Mouse (Mus musculus) brain, embryonic 14.5 days (tissue): ENCODE measurements at regions not wholly inside any gene's neighbourhood (a gene's known extent, or its start where the extent isn't known, plus 50 kb on each side); places are given as distances from the start of the nearest gene placed in this dataset.

Experiments
- CTCF ChIP-seq: fragments of 200-500 bp; IDR thresholded peaks from 2 replicates; pipeline ENCODE4 v1.5.1; 2012; ENCODE audit warnings: inconsistent platforms, mild to moderate bottlenecking, moderate library complexity, borderline replicate concordance; ENCODE audit not compliant: insufficient read depth, insufficient read length; ENCODE audit errors: extremely low read depth
- POLR2A ChIP-seq: fragments of 200-500 bp; IDR thresholded peaks from 2 replicates; pipeline ENCODE4 v1.6.1; 2012; ENCODE audit warnings: mild to moderate bottlenecking, inconsistent platforms, borderline replicate concordance; ENCODE audit not compliant: poor library complexity, insufficient read depth, insufficient read length, severe bottlenecking; ENCODE audit errors: extremely low read depth

DNA sequence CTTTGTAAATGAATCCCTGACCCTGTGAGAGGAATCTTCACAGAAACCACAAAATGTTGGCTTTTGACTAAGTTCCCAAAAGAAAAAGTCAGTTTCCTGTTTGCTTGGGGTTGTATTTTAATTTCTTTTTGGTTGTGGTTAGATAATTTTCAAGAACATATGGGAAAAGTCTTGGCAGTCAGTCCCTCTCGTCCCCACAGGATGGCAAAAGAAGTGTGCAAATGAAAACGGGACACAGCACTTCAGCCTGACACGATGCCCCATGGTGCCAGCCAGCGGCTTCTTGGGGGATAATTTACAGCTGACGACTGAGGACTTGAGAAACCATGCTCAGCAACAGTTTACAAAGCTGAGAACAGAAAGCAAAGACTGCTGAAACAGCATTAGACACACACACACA, 281.2 kb upstream of the Klf3 start:
- TF ChIP-seq CTCF (no peak), POLR2A (no peak)
